Mouse (Mus musculus) lung, postnatal 0 days (tissue): Measurements from ENCODE around the gene Nme6.

Experiments used
- CTCF ChIP-seq: IDR thresholded peaks from 2 replicates; pipeline ENCODE4 v1.5.1; 2016; ENCODE audit warnings: antibody characterized with exemption, mild to moderate bottlenecking
- EP300 ChIP-seq: IDR thresholded peaks from 2 replicates; pipeline ENCODE4 v1.6.1; 2016; ENCODE audit warnings: antibody characterized with exemption, mild to moderate bottlenecking, control low read depth

DNA sequence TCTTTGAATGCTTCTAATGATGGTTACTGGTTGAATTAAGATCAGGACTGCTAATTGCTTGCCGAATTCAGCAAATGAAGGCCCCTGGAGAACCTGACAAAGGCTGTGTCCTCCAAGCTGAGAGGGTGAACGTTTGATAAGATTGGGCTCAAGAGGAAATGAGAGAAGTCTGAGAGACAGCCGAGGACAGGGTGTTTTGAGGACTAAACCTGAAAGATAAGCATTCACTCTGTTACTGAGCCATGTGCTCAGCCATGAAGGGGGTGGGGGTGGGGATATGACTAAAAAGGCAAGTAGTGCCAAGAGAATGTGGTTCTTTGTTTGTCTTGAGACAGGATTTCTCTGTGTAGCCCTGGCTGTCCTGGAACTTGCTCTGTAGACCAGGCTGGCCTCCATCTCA is 30.5 kb downstream of the Nme6 start:
- TF ChIP-seq CTCF (no peak), EP300 (no peak)
